ENCODE assay signal across 10 mouse cellular contexts in the genomic region with DNA sequence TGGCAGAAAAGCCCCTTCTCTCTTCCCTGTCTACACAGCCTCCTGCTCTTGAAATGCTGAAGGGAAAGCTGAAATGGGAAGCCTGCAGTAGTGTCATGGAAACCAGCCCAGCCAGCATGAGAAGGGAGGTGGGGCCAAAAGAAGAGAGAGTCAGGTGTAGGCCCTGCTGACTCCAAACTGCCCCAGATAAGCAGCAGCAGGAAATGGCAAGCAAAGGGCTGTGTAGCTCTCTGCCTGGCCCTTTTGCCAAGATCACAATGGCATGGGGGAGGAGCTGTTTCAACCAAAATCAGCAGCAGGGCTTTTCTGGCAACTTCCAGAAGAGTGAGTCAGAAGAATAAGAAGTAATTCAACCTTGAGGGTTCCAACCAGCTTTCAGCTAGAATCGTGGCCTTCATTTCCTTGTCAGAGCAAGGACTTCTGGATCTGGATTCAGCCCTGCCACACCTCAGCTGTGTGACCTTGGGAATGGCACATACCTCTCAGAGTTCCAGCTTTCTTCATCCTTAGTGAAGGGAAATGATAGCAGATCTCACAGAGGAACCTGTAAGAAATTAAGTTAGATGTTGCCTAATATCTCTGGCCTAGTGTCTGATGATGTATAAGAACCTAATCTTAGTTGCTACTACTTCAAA.
DNase-seq lines count a peak whose midpoint lies in the region; ATAC-seq and TF ChIP-seq lines count a peak whose summit lies in the region.
"Had no signal": no experiment of that assay in that cellular context is flagged by ENCODE, and none has a peak within 500 bp of the region (broad histone marks: within the 10 kb centered on the region; RNA-seq: fewer than 3 reads in every experiment).

No protein-coding gene starts in this region.

- no peak overlapping the region for H3K4me2 ChIP-seq in forebrain, embryonic 15.5 days (replicated peaks)
- no peak overlapping the region for H3K4me2 ChIP-seq in heart, embryonic 16.5 days (ENCODE audit: low read depth, low read length)
- no peak overlapping the region for H3K4me2 ChIP-seq in stomach, postnatal 0 days (replicated peaks; ENCODE audit: low read depth)
- H3K4me2 ChIP-seq: heart, embryonic 15.5 days had no signal

- no peak overlapping the region for H3K4me3 ChIP-seq in forebrain, embryonic 10.5 days
- H3K4me3 ChIP-seq in forebrain, embryonic 15.5 days = no peak overlapping the region
- H3K4me3 ChIP-seq in heart, embryonic 16.5 days (ENCODE audit: low read length) = no peak overlapping the region
- H3K4me3 ChIP-seq in stomach, postnatal 0 days (ENCODE audit: low read depth, low read length) = no peak overlapping the region
- H3K4me3 ChIP-seq: heart, embryonic 15.5 days had no signal

- peaks cover 4% of the 10 kb centered on the region; the same call in 1 of the 2 replicates for H3K9me3 ChIP-seq in forebrain, embryonic 10.5 days
- no peaks in the 10 kb centered on the region for H3K9me3 ChIP-seq in forebrain, embryonic 15.5 days
- peaks cover 8% of the 10 kb centered on the region; the same call in 1 of the 2 replicates for H3K9me3 ChIP-seq in heart, embryonic 16.5 days (replicated peaks; ENCODE audit: control insufficient read depth, low read length)
- H3K9me3 ChIP-seq in stomach, postnatal 0 days (ENCODE audit: control insufficient read depth, low read length) = no peaks in the 10 kb centered on the region
- H3K9me3 ChIP-seq: heart, embryonic 15.5 days had no signal

- ATAC-seq in forebrain, embryonic 15.5 days (replicated peaks) = no peak
- ATAC-seq in heart, embryonic 16.5 days (replicated peaks; ENCODE audit: extremely low read depth, insufficient read depth, low FRiP score) = 0 out of 2 replicates have a peak, but pooled peaks have one; percentile 52
- ATAC-seq in stomach, postnatal 0 days (ENCODE audit: low FRiP score, low TSS enrichment) = peak; percentile 86
- ATAC-seq in megakaryocyte progenitor cell, adult 5-6 weeks (replicated peaks; ENCODE audit: poor library complexity) = no peak

- H3K9ac ChIP-seq in forebrain, embryonic 15.5 days (replicated peaks) = no peak overlapping the region
- H3K9ac ChIP-seq in heart, embryonic 16.5 days (ENCODE audit: low read length) = no peak overlapping the region
- H3K9ac ChIP-seq in stomach, postnatal 0 days (ENCODE audit: low read length) = no peak overlapping the region
- H3K9ac ChIP-seq: heart, embryonic 15.5 days had no signal

- no peaks in the 10 kb centered on the region for H3K27me3 ChIP-seq in forebrain, embryonic 10.5 days (ENCODE audit: poor library complexity, severe bottlenecking)
- H3K27me3 ChIP-seq in forebrain, embryonic 15.5 days = no peaks in the 10 kb centered on the region
- no peaks in the 10 kb centered on the region for H3K27me3 ChIP-seq in heart, embryonic 16.5 days (ENCODE audit: control insufficient read depth, insufficient read depth, low read length)
- H3K27me3 ChIP-seq in stomach, postnatal 0 days (ENCODE audit: control insufficient read depth, insufficient read depth, low read length) = no peaks in the 10 kb centered on the region
- H3K27me3 ChIP-seq: heart, embryonic 15.5 days had no signal

- no peak for TF ChIP-seq EP300 in stomach, postnatal 0 days (optimal IDR thresholded peaks at IDR 0.05)

- no peak for TF ChIP-seq CTCF in stomach, postnatal 0 days (IDR thresholded peaks at IDR 0.05; ENCODE audit: low read depth)

- no peak for DNase-seq in forebrain, embryonic 10.5 days (ENCODE audit: extremely low spot score, low spot score)
- DNase-seq in retina, embryonic 14.5 days (ENCODE audit: low spot score) = peak; percentile 8
- DNase-seq in retina, postnatal 1 day = no peak
- DNase-seq in stomach, postnatal 0 days (ENCODE audit: low spot score) = peak; percentile 27
- DNase-seq in thymus, postnatal 10 days (ENCODE audit: low spot score in 2 of 2) = no peak
- DNase-seq: layer of hippocampus, postnatal 36 days had no signal

- no peaks in the 10 kb centered on the region for H3K36me3 ChIP-seq in forebrain, embryonic 10.5 days (replicated peaks)
- no peaks in the 10 kb centered on the region for H3K36me3 ChIP-seq in forebrain, embryonic 15.5 days
- H3K36me3 ChIP-seq in heart, embryonic 16.5 days (ENCODE audit: control insufficient read depth, insufficient read depth) = no peaks in the 10 kb centered on the region
- no peaks in the 10 kb centered on the region for H3K36me3 ChIP-seq in stomach, postnatal 0 days (ENCODE audit: control insufficient read depth, insufficient read depth, low read length)
- H3K36me3 ChIP-seq: heart, embryonic 15.5 days had no signal

- WGBS in forebrain, embryonic 10.5 days = 38% methylated on average over 1 of the region's 1 CpGs
- WGBS in forebrain, embryonic 15.5 days = 15% methylated on average over 1 of the region's 1 CpGs
- 29% methylated on average over 1 of the region's 1 CpGs for WGBS in heart, embryonic 16.5 days
- WGBS in stomach, postnatal 0 days = 34% methylated on average over 1 of the region's 1 CpGs

- 0 out of 2 replicates have a peak overlapping the region, but pooled peaks have one; percentile 3 for H3K27ac ChIP-seq in forebrain, embryonic 10.5 days
- no peak overlapping the region for H3K27ac ChIP-seq in forebrain, embryonic 15.5 days (replicated peaks)
- no peak overlapping the region for H3K27ac ChIP-seq in heart, embryonic 16.5 days (ENCODE audit: low read length)
- H3K27ac ChIP-seq in stomach, postnatal 0 days (replicated peaks) = no peak overlapping the region
- H3K27ac ChIP-seq: heart, embryonic 15.5 days had no signal

- peaks cover 6% of the 10 kb centered on the region; the same call in 1 of the 2 replicates for H3K4me1 ChIP-seq in forebrain, embryonic 10.5 days
- no peaks in the 10 kb centered on the region for H3K4me1 ChIP-seq in forebrain, embryonic 15.5 days
- H3K4me1 ChIP-seq in heart, embryonic 16.5 days (ENCODE audit: control insufficient read depth, insufficient read depth, low read length) = peaks cover 7% of the 10 kb centered on the region
- H3K4me1 ChIP-seq in stomach, postnatal 0 days (replicated peaks; ENCODE audit: control insufficient read depth, insufficient read depth) = no peaks in the 10 kb centered on the region

Comparison
In these comparisons a context has a peak if more than half of its experiments do, and no peak if none do; other contexts are left out.
1. DNase-seq: peak in retina, embryonic 14.5 days (single experiment) and stomach, postnatal 0 days (single experiment); none in forebrain, embryonic 10.5 days (single experiment), retina, postnatal 1 day (single experiment) and thymus, postnatal 10 days (0 of 2).
2. ATAC-seq: peak in heart, embryonic 16.5 days (single experiment) and stomach, postnatal 0 days (single experiment); none in forebrain, embryonic 15.5 days (single experiment) and megakaryocyte progenitor cell, adult 5-6 weeks (single experiment).